Mouse (Mus musculus) megakaryocyte-erythroid progenitor cell, adult 5 weeks (primary cell): ENCODE data around the gene Cdca4. TPM values are rescaled to one million over a fixed set of nuclear protein-coding genes. Genes with fewer than 3 reads are reported as not detected.

Source experiments
- polyA plus RNA-seq: library from polyadenylated mRNA; stranded (reverse); fragments of >175 nt; gene quantifications from 2 replicates; pipeline ENCODE4 v1.2.3, GENCODE M21; 2012

Cdca4 gene
- 24.9 and 28.0 TPM in 2 replicates for polyA plus RNA-seq

DNA sequence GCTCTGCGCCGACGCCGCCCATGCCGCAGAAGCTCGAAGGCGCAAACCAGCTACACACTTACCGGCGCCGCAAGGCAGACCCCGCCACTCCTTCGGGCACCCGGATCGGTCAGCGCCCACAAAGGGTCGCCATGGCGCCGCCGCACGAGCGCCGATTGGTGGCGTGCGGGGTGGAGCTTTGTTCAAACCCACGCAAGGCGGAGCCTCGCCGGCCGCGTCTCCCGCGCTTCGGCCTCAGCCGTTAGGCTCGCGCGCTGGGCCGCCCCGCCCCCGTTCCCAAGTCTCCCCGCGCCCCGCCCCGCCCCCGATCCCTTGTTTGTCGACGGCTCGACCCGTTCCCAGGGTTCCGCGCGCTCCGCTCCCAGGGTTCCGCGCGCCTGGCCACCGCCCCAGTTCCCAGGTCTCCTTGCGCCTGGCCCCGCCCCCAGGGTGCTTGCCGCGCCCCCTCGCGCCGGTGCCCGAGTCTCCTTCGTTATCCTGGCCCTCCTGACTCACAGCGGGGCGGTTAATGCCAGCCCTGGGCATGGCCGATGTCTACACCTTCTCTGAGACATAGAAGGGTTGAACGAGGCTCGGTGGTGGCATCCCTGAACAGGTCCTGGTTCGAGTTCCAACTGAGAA lies at the start of gene Cdca4:
Cdca4 (minus strand) TSS at position 180 of the 621 bp plus-strand sequence.

DNA sequence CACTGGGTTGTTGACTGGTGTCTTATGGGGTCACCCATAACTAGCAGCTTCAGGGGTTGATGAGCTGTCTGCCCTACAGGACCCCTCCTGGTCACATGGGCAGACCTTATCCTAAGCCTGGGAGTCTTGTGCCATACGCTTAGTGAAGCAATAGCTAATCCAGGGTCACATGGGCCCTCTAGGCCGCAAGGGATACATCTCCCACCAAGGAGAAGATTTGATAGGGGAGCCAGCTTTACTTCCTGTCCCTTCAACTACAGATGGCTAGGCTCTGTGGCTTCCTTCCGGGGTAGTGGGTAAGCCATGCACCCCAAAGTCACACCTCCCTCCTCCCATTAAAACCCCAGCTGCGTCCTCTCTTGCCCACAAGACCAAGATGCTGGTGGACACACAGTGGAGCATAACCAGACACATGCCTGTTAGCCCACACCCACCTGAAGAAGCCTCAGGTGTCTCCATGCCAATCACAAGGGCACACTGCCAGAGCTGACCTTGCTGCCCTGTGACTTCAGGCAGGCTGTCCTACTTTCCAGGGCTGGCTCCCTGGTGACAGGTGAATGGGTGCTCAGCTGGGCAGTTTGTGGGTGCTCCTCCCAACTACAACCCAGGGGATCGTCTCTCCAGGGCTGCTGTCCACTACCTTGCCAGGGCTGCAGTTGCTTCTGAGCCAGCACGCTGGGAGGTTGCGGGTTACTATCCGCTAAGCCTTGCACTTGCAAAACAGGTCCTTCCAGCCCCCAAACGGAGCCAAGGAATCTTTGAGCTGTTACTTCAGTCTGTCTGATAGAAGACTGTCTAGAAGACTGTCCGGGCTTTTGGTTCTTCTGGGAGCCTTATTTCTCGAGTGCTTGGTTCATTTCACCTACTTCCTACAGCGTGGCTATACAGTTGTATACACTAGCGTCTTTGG lies 39.2 kb upstream of the Cdca4 start, which contains the start of gene Gpr132:
Gpr132 (minus strand) TSS at position 51 of the 910 bp plus-strand sequence.

DNA sequence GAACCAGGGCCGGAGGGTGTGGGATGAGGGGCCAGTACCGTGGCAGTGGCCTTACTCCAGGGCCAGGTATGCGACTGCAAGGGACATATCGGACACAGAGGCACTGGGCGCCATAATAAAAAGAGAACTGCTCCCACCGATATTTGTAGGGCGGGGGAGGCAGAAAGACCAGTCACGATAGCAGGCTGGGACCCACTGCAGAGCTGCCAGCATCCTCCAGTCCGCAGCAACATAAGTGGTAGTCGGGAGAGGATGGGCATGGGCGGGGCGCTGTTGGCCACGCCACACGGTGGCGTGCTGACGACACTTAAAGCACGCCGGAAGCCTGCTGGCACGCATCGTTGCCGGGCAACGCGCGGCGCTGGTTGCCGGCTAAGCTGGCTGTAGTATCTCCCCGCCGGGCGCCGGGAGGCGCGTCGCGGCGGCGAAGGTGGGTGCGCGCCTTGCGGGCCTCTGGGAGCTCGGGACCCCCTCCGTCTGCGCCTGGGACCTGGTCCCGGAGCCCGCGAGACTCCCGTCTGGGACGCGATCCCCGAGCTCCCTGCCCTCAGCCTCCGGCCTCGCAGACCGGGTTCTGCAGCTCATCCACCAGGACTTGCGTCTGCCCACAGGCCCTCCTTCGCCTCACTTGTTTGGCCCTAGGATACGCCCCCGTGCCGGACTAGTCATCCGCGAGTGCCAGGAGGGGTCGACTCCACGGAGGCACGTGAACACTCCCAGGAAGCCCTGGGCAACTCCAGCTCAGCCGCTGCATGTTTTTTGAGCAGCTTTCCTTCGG lies 20.4 kb downstream of the Cdca4 start, which contains the start of gene Clba1:
Clba1 (plus strand) TSS at position 351 of the 778 bp plus-strand sequence.

DNA sequence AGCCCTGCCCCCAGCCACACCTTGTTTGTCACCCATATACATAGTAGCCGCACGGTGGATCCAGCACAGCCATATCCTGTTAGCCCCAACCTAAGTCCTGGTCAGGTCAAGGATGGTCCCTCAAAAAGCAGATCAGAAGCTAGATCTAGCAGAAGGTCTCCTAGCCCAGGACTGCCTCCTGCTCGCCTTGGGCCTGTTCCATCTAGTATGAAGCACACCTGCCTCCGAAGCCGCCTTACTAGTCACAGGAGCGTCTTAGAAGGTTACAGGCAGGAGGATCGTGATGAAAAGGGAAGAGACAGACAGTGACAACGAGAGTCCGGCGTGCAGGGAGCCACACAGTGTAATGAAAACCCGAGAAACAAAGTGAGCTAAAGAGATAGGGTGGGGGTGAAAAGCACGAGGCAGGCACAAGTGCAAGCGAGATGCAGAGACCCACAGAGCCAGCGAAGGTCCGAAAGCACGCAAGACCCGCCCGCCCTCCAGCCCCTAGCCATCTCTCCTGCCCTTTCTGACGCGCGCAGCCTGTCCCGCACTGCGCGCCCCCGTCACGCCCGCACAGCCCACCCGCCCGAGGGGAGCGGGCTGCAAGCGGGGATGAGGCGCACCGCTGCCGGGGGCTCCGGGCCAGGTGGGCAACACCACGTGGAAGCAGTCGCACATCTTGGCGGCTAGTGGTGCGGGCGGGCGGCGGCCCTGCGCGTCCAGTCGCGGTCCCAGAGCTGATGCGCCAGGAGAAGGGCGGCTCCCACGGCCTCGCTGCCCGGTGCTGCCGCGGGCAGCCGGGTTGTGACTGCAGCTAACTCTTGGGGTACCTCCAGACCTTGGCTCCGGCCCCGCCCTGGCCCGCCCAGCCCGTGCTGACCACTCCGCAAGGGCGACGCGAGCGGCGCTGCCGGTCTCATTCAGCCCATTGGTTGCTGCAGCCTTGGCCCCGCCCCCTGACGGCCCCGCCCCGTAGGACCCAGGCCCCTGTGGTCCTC lies 27.1 kb downstream of the Cdca4 start, which contains the start of gene Ahnak2:
Ahnak2 (minus strand) TSS at position 794 of the 983 bp plus-strand sequence.

Other genes starting within 250 kb of the Cdca4 start
- 101 and 119 TPM in 2 replicates for gene Inf2, start 240.6 kb downstream of the Cdca4 start, polyA plus RNA-seq
- gene Adssl1, start 209.4 kb downstream of the Cdca4 start, polyA plus RNA-seq: 219 and 252 TPM in 2 replicates
- 95.9 and 97.1 TPM in 2 replicates for gene Siva1, start 184.7 kb downstream of the Cdca4 start, polyA plus RNA-seq
- 394 and 418 TPM in 2 replicates for gene Akt1, start 154.5 kb downstream of the Cdca4 start, polyA plus RNA-seq
- gene Zbtb42, start 150.6 kb downstream of the Cdca4 start, polyA plus RNA-seq: 14.5 and 17.0 TPM in 2 replicates
- 5.2 and 8.6 TPM in 2 replicates for gene Cep170b, start 109.0 kb downstream of the Cdca4 start, polyA plus RNA-seq
- gene Pld4, start 68.8 kb downstream of the Cdca4 start, polyA plus RNA-seq: 23.9 and 54.7 TPM in 2 replicates
- 0.01 TPM in 1 of 2 replicates, not detected in the other for gene Ahnak2, start 26.8 kb downstream of the Cdca4 start, polyA plus RNA-seq
- 1.7 and 2.4 TPM in 2 replicates for gene Clba1, start 20.5 kb downstream of the Cdca4 start, polyA plus RNA-seq
- 6.3 and 8.1 TPM in 2 replicates for gene Gpr132, start 38.8 kb upstream of the Cdca4 start, polyA plus RNA-seq
- 13.5 and 30.2 TPM in 2 replicates for gene Jag2, start 100.4 kb upstream of the Cdca4 start, polyA plus RNA-seq
- 25.3 and 26.5 TPM in 2 replicates for gene Nudt14, start 112.7 kb upstream of the Cdca4 start, polyA plus RNA-seq
- gene Btbd6, start 147.1 kb upstream of the Cdca4 start, polyA plus RNA-seq: 40.9 and 59.2 TPM in 2 replicates
- 33.5 and 49.8 TPM in 2 replicates for gene Brf1, start 171.3 kb upstream of the Cdca4 start, polyA plus RNA-seq
- 22.2 and 24.2 TPM in 2 replicates for gene Pacs2, start 185.1 kb upstream of the Cdca4 start, polyA plus RNA-seq
- gene Tex22, start 245.1 kb upstream of the Cdca4 start, polyA plus RNA-seq: 0.05 TPM in 1 of 2 replicates, not detected in the other